Mouse (Mus musculus) stomach, embryonic 14.5 days (tissue): ENCODE data around the gene Ext2. TPM values are rescaled to one million over a fixed set of nuclear protein-coding genes. Genes with fewer than 3 reads are reported as not detected.

Experiments
- ATAC-seq: fragments of 200-750 bp; cut with Nextera tagmentation; 2 replicates; pipeline ENCODE4 v1.8.0; 2017; ENCODE audit warnings: low read depth, moderate TSS enrichment; ENCODE audit not compliant: insufficient number of reproducible peaks, insufficient read depth, low FRiP score
- H3K27ac ChIP-seq: fragments of 300-500 bp; sonication (generic); 2 replicates; pipeline ENCODE4 v1.5.1; 2014; ENCODE audit warnings: mild to moderate bottlenecking, low read length, moderate library complexity, mixed read lengths
- H3K27me3 ChIP-seq: fragments of 300-500 bp; sonication (generic); 2 replicates; pipeline ENCODE4 v1.6.1; 2014; ENCODE audit warnings: low read length, control low read depth, mixed read lengths; ENCODE audit not compliant: control insufficient read depth, insufficient read depth
- H3K36me3 ChIP-seq: fragments of 300-500 bp; sonication (generic); 2 replicates; pipeline ENCODE4 v1.6.1; 2014; ENCODE audit warnings: mild to moderate bottlenecking, control low read depth, low read length, moderate library complexity, mixed read lengths; ENCODE audit not compliant: control insufficient read depth, insufficient read depth
- H3K4me1 ChIP-seq: fragments of 300-500 bp; sonication (generic); 2 replicates; pipeline ENCODE4 v1.6.1; 2014; ENCODE audit warnings: low read length, control low read depth, mixed read lengths; ENCODE audit not compliant: control insufficient read depth, insufficient read depth
- H3K4me2 ChIP-seq: fragments of 300-500 bp; sonication (generic); replicated peaks from 2 replicates; pipeline ENCODE4 v1.6.1; 2014; ENCODE audit warnings: low read depth, low read length, control low read depth
- H3K4me3 ChIP-seq: fragments of 300-500 bp; sonication (generic); 2 replicates; pipeline ENCODE4 v1.5.1; 2014; ENCODE audit warnings: low read depth, low read length, control low read depth
- H3K9ac ChIP-seq: fragments of 300-500 bp; sonication (generic); replicated peaks from 2 replicates; pipeline ENCODE4 v1.6.1; 2014; ENCODE audit warnings: low read depth, mild to moderate bottlenecking, control low read depth, low read length, moderate library complexity, mixed read lengths
- H3K9me3 ChIP-seq: fragments of 300-500 bp; sonication (generic); 2 replicates; pipeline ENCODE4 v1.6.1; 2016; ENCODE audit warnings: low read depth, low read length, control low read depth; ENCODE audit not compliant: control insufficient read depth
- WGBS: fragments of 180-500 bp; shearing (Covaris S2); extraction: QIAGEN DNeasy Blood & Tissue Kit; methylation state at CpG from one replicate; pipeline ENCODE4 v1.1.7; 2014; 5-methylcytosine and 5-hydroxymethylcytosine counted together
- polyA plus RNA-seq: library from polyadenylated mRNA; unstranded; fragments of >200 nt; fragmentation: Nextera tagmentation; extraction: Ambion mirVana; gene quantifications from 2 replicates; pipeline ENCODE4 v1.2.1, GENCODE M21; 2014

Gene Ext2
- polyA plus RNA-seq, 1 experiment from 2014 or later: 113 TPM

- H3K9ac ChIP-seq: no peak overlapping the region
- no peaks in the 10 kb centered on the region for H3K9me3 ChIP-seq
- H3K27me3 ChIP-seq: no peaks in the 10 kb centered on the region
- no peaks in the 10 kb centered on the region for H3K36me3 ChIP-seq
- no peak overlapping the region for H3K27ac ChIP-seq
- no peak overlapping the region for H3K4me2 ChIP-seq
- WGBS: 87% methylated on average over 5 of the region's 5 CpGs
- no peak overlapping the region for H3K4me3 ChIP-seq
- no peak for ATAC-seq
- peaks cover 13% of the 10 kb centered on the region for H3K4me1 ChIP-seq
Observed at GRCm38 (mm10) chr2:93778616-93779015, 43.8 kb downstream of the Ext2 start.

- Histone ChIP-seq H3K36me3 (no peaks in the 10 kb centered on the region), H3K4me1 (peaks cover 13% of the 10 kb centered on the region)
- WGBS: 81% methylated on average over 4 of the region's 4 CpGs
Observed at GRCm38 (mm10) chr2:93777056-93777430, 45.3 kb downstream of the Ext2 start.

GRCm38 (mm10) chr2:93776267-93777055 lies 45.9 kb downstream of the Ext2 start:
- no peak overlapping the region for H3K27ac ChIP-seq
- H3K4me1 ChIP-seq: peaks cover 13% of the 10 kb centered on the region
- no peak overlapping the region for H3K9ac ChIP-seq
- no peak overlapping the region for H3K4me3 ChIP-seq
- 88% methylated on average over 7 of the region's 7 CpGs for WGBS
- H3K27me3 ChIP-seq: no peaks in the 10 kb centered on the region
- no peak overlapping the region for H3K4me2 ChIP-seq
- no peaks in the 10 kb centered on the region for H3K36me3 ChIP-seq
- no peak for ATAC-seq
- no peaks in the 10 kb centered on the region for H3K9me3 ChIP-seq

More at GRCm38 (mm10) chr2:93777056-93777430, 45.3 kb downstream of the Ext2 start:
- Histone ChIP-seq H3K9ac (no peak overlapping the region), H3K4me2 (no peak overlapping the region), H3K4me3 (no peak overlapping the region), H3K27me3 (no peaks in the 10 kb centered on the region), H3K9me3 (no peaks in the 10 kb centered on the region), H3K27ac (no peak overlapping the region)
- ATAC-seq: no peak

GRCm38 (mm10) chr2:93775431-93775830 lies 46.9 kb downstream of the Ext2 start:
- Histone ChIP-seq H3K36me3 (no peaks in the 10 kb centered on the region), H3K4me2 (no peak overlapping the region), H3K9me3 (no peaks in the 10 kb centered on the region), H3K9ac (no peak overlapping the region), H3K27me3 (no peaks in the 10 kb centered on the region), H3K4me1 (peaks cover 16% of the 10 kb centered on the region), H3K4me3 (no peak overlapping the region), H3K27ac (no peak overlapping the region)
- no peak for ATAC-seq
- 50% methylated on average over 4 of the region's 4 CpGs for WGBS

- 66% methylated on average over 5 of the region's 5 CpGs for WGBS
- Histone ChIP-seq H3K9ac (no peak overlapping the region), H3K36me3 (no peaks in the 10 kb centered on the region), H3K4me1 (peaks cover 13% of the 10 kb centered on the region), H3K4me2 (no peak overlapping the region), H3K27ac (no peak overlapping the region), H3K4me3 (no peak overlapping the region), H3K9me3 (no peaks in the 10 kb centered on the region), H3K27me3 (no peaks in the 10 kb centered on the region)
- ATAC-seq: no peak
Observed at GRCm38 (mm10) chr2:93774946-93775345, 47.4 kb downstream of the Ext2 start.

- Histone ChIP-seq H3K4me2 (no peak overlapping the region), H3K4me1 (peaks cover 4% of the 10 kb centered on the region; the same call in 1 of the 2 replicates), H3K4me3 (no peak overlapping the region), H3K27ac (no peak overlapping the region; the same call in 1 of the 2 replicates), H3K9ac (no peak overlapping the region), H3K9me3 (no peaks in the 10 kb centered on the region), H3K36me3 (no peaks in the 10 kb centered on the region), H3K27me3 (no peaks in the 10 kb centered on the region)
- WGBS: 41% methylated on average over 4 of the region's 4 CpGs
- ATAC-seq: no peak
Observed at GRCm38 (mm10) chr2:93772765-93773085, 49.6 kb downstream of the Ext2 start.

GRCm38 (mm10) chr2:93772054-93772764 lies 50.2 kb downstream of the Ext2 start:
- peaks cover 4% of the 10 kb centered on the region; the same call in 1 of the 2 replicates for H3K4me1 ChIP-seq
- no peak for ATAC-seq
- WGBS: 43% methylated on average over 16 of the region's 16 CpGs
- H3K4me3 ChIP-seq: no peak overlapping the region
- H3K4me2 ChIP-seq: no peak overlapping the region
- H3K9ac ChIP-seq: no peak overlapping the region
- H3K27me3 ChIP-seq: no peaks in the 10 kb centered on the region
- no peak overlapping the region; the same call in 1 of the 2 replicates for H3K27ac ChIP-seq
- H3K9me3 ChIP-seq: no peaks in the 10 kb centered on the region
- H3K36me3 ChIP-seq: no peaks in the 10 kb centered on the region

- H3K9me3 ChIP-seq: no peaks in the 10 kb centered on the region
- 65% methylated on average over 4 of the region's 4 CpGs for WGBS
- H3K9ac ChIP-seq: no peak overlapping the region
- no peaks in the 10 kb centered on the region for H3K36me3 ChIP-seq
- no peak overlapping the region for H3K4me2 ChIP-seq
- H3K27ac ChIP-seq: no peak overlapping the region
- no peak overlapping the region for H3K4me3 ChIP-seq
- ATAC-seq: no peak
- H3K4me1 ChIP-seq: peaks cover 4% of the 10 kb centered on the region; the same call in 1 of the 2 replicates
- H3K27me3 ChIP-seq: no peaks in the 10 kb centered on the region
Observed at GRCm38 (mm10) chr2:93770895-93771294, 51.5 kb downstream of the Ext2 start.
